Mouse (Mus musculus) CD8-positive naive resting alpha-beta T cell, adult 2 months (primary cell): ENCODE data around the gene Aim2.

Experiments used
- DNase-seq, 2 experiments: peaks; one replicate each; pipeline ENCODE4 v3.0.0; 2022; ENCODE audit warnings: low read depth in 2 of 2, low spot score in 2 of 2

Gene Aim2

GRCm38 (mm10) chr1:173389431-173389830 lies 38.8 kb downstream of the Aim2 start:
- no peak for DNase-seq

GRCm38 (mm10) chr1:173389901-173390401 lies 39.3 kb downstream of the Aim2 start:
- no peak for DNase-seq

GRCm38 (mm10) chr1:173391754-173392153 lies 41.1 kb downstream of the Aim2 start:
- no peak for DNase-seq

- DNase-seq = peak; percentile 51 to 73
Measured at GRCm38 (mm10) chr1:173398323-173398970, 47.8 kb downstream of the Aim2 start.

GRCm38 (mm10) chr1:173404696-173405309 lies 54.1 kb downstream of the Aim2 start:
- DNase-seq = no peak

- no peak for DNase-seq
Measured at GRCm38 (mm10) chr1:173409066-173409465, 58.4 kb downstream of the Aim2 start.

- DNase-seq = no peak
Measured at GRCm38 (mm10) chr1:173411863-173412262, 61.2 kb downstream of the Aim2 start.

GRCm38 (mm10) chr1:173414631-173415030 lies 64.0 kb downstream of the Aim2 start:
- no peak for DNase-seq

GRCm38 (mm10) chr1:173418516-173418915 lies 67.8 kb downstream of the Aim2 start:
- DNase-seq = no peak

- DNase-seq = no peak
Measured at GRCm38 (mm10) chr1:173418936-173419621, 68.4 kb downstream of the Aim2 start.

- DNase-seq = peak; percentile 44 to 58
Measured at GRCm38 (mm10) chr1:173420374-173420773, 69.7 kb downstream of the Aim2 start.

- no peak for DNase-seq
Measured at GRCm38 (mm10) chr1:173426345-173426744, 75.7 kb downstream of the Aim2 start.

GRCm38 (mm10) chr1:173427385-173427784 lies 76.7 kb downstream of the Aim2 start:
- DNase-seq = no peak

- peak; percentile 24 to 59 for DNase-seq
Measured at GRCm38 (mm10) chr1:173429995-173430699, 79.5 kb downstream of the Aim2 start.

- peak; percentile 61 to 62 for DNase-seq
Measured at GRCm38 (mm10) chr1:173432411-173432810, 81.7 kb downstream of the Aim2 start.

- peak; percentile 43 to 66 for DNase-seq
Measured at GRCm38 (mm10) chr1:173437161-173437953, 86.7 kb downstream of the Aim2 start.

GRCm38 (mm10) chr1:173440681-173441080 lies 90.0 kb downstream of the Aim2 start:
- DNase-seq = peak in 1 of 2 experiments; percentile 26

- peak; percentile 30 to 43 for DNase-seq
Measured at GRCm38 (mm10) chr1:173441210-173441609, 90.5 kb downstream of the Aim2 start.

- DNase-seq = no peak
Measured at GRCm38 (mm10) chr1:173443061-173443460, 92.4 kb downstream of the Aim2 start.

- DNase-seq = no peak
Measured at GRCm38 (mm10) chr1:173447067-173447466, 96.4 kb downstream of the Aim2 start.

- no peak for DNase-seq
Measured at GRCm38 (mm10) chr1:173450621-173451020, 99.9 kb downstream of the Aim2 start.
